Mouse (Mus musculus): ENCODE results near the gene Ceacam1.
"Not testable (repeated sequence)": the region's sequence is repeated elsewhere in the genome, so short reads cannot be mapped to it uniquely, and the experiment has no call there.

The Ceacam1 gene

DNA sequence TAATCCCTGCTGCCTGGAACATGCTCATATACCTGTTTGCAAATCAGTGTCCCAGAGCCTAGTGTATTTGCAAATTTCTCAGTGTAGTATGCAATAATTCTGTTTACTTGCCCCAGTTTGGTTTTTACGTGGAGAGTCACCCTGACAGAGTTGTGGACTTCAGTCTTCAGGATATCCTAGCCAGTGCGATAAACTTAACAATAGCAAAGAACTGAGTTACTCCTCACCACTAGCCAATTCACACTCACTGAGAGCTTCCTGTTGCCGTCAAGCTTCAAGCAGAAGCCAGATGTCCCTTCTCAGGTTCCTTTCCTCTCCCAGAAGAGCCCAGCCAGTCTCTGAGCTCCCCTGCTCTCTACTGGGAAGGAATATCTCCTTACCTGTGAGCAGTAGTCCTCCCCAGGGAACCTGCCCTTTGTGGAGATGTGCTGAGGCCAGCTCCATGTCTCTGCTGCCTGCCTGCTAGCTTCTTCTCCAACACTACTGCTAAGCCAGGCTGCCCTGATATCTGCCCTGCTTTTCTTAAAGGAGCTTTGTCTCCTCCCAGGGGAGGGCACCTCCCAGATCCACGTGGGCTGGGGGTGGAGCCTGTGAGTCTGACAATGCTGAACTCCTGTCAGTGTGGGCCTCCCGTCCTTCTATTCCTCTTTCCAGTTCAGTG lies at the start of gene Ceacam1:
TSS of gene Ceacam1 (minus strand) at position 513 of the 661 bp plus-strand sequence.
- DNase-seq (ENCODE audit: low read depth, low spot score), result peak; percentile 83

DNA sequence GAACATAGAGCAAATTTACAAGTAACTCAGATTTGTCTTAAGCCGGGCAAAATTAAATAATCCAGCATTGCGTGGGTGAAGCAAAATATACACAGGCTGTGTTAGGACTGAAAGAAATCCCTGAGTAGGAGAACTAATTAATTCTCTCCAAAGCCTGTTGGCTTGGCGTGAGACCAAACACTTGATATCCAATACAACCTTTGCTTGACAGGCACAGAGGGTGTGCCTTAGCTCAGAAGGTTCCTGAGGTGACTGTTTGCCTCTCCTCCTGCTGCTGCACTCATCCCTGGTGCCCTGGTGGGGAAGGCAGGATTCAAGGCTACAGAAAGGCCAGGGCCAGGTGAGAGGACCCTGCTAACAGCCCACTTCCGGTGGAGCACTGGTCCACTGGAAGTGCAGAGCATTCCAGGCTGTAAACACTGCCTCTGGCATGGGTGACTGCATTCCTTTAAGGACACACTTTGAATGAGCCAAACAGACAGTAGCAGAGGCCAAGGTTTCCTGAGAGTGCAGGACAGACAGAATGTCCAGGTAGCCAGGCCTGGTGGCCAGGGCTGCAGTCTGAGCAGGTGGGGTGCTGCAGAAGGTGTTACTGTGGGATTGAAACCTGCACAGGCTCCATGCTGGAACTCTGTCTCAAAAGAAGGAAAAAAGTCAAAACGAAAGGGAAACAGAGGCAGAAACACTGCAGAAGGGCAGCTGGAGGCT lies 38.8 kb upstream of the Ceacam1 start:
- DNase-seq (ENCODE audit: low read depth, low spot score), result not testable (repeated sequence)

DNA sequence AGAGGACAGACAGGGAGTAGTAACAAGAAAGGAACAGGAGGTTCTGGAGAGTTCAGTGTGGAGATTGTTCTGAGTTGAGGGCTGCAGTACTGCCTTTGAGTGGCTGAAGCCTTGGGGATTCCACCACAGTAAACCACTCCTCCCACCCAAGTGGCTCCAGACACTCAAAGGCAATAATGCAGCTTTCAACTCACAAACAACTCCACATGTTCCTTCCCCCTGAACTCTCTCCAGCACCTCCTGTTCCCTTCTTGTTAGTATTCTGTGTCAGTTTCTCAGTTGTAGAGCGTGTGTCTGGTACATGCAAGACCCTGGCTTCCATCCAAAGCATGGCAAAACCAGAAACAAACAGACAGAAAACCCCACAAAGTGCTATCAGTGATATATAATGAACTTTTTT lies 38.3 kb upstream of the Ceacam1 start:
- DNase-seq (ENCODE audit: low read depth, low spot score), result not testable (repeated sequence)

DNA sequence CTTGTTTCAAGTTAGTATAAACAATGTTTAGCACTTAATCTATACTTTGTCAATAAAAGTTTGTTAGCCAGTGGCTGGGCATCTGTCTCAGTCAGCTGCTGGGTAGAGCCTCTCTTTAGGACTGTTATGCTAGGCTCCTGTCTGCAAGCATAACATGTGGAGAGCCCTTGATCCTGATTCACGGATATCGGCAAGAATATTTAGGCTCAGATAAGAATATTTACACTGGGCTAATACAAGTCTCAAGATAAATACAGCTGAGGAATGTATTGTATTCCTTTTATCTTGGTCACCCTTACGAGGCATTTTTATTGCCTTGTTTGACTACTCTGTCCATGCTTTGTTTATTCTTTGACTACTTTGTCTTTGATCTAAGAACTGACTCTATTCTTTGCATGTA lies 32.5 kb upstream of the Ceacam1 start:
- no peak for DNase-seq (ENCODE audit: low read depth, low spot score)

DNA sequence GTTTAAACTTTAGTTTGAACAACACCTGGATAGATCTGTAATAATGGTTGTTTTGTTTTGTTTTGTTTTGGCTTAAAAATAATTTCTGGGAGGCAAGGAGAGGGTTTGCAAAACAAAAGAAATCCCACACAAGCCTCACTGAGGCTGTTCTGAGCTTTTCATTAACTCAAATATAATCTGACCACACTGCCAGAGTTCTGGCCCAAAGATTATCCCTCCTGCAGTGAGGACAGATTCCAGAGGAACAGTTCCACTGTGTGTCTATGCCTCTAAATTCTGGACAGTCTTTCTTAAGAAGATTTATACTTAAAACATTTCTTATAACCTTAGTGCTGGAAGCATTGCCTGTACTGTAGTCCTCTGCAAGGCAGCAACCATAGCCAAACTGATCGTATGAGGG lies 17.2 kb upstream of the Ceacam1 start:
- DNase-seq (ENCODE audit: low read depth, low spot score), result no peak

DNA sequence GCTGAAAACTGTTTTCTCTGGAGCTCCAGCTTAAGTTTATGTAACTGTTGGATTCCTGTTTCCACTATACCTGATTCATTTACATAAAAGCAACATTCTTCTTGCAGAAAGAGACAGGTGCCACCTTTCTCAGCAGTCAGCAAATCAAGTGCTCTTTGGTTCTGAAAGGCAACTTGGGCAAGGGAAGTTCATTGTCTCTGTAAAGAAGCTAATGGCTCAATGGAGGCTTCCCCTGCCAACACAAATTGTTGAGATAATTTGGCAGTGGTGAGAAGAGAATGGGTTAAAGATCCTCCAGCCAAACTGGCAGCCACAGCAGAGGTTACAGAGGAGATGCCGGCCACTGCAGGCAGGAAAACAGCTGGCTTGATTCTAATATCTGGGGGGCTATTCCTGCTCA lies 13.3 kb upstream of the Ceacam1 start:
- not testable (repeated sequence) for DNase-seq (ENCODE audit: low read depth, low spot score)

DNA sequence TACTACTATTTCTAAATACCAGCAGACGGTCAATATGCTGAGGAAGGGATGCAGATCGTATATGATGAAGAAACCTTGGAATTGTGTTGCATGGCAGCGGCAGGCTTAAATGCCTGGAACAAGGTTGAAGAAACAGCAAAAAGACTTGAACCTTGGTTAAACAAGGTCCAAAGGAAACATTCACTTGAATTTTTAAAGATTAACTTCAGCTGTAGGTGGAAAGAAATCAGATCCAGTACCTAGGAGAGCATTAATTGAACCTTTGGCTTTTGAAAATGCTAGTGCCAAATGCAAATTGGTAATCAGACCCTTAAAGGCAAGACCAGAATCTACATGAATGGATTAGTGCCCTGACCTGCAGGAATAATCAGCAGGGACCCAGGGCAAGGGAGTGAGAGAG lies 12.0 kb upstream of the Ceacam1 start:
- not testable (repeated sequence) for DNase-seq (ENCODE audit: low read depth, low spot score)

DNA sequence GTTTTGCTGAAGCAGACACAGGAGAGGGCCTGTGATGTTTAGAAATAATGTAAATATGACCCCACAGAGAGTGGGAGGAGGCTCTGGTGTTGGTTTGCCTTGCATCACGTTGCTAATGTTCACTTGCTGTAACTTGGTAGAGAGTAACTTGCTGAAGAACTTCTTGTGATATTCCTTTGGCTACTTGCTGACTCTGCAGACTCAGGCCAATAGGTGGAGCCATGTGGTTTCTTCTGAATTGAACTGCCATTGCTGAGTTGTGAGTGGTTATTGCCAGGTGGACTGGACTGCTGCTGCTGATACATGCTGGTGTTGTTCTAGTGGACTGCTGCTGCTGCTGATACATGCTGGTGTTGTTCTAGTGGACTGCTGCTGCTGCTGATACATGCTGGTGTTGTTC lies 8.8 kb upstream of the Ceacam1 start:
- no peak for DNase-seq (ENCODE audit: low read depth, low spot score)

DNA sequence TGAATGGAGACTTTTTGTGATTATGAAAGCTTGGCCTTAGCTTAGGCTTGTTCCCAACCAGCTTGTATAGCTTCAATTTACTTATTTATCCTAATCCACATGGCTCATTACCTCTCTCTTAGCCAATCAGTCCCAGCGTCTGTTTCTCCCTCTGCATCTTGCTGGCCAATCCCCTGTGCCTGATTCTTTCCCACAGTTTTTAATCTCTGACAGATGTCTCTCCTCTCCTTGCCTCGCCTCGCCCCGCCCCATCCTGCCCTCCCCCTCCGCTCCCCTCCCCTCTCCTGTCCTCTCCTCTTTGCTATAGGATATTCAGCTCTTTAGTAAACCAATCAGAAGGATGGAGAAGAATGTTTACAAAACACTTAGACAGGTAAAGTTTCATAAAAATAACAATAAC lies 7.7 kb upstream of the Ceacam1 start:
- no peak for DNase-seq (ENCODE audit: low read depth, low spot score)

DNA sequence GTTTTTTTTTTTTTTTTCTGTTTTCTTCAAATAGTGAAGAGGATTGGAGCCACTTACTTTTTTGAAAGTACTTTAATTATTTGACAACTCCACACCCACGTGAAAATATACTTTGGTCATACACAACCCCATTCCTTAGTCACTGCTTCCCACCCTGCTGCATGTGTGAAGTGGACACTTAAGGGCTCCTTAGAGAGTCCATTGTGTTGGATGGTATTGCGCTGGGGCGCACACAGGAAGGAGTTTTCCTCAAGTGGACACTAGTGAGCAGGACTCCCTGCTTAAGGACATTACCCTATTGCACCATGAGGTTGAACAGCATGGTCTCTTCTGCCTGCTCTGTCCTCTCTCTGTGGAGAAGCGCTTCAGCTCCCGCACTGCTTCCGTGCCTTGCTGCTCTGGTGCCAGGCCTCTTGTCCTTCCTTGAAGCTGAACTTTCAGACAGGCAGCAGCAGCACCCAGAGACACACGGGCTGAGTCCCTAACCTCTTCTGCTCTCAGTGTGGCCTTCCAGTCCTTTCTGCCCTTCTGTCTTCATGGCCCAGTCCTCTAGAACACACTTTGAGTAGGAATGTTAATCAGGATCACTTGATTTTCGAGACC lies 5.8 kb upstream of the Ceacam1 start:
- no peak for DNase-seq (ENCODE audit: low read depth, low spot score)

DNA sequence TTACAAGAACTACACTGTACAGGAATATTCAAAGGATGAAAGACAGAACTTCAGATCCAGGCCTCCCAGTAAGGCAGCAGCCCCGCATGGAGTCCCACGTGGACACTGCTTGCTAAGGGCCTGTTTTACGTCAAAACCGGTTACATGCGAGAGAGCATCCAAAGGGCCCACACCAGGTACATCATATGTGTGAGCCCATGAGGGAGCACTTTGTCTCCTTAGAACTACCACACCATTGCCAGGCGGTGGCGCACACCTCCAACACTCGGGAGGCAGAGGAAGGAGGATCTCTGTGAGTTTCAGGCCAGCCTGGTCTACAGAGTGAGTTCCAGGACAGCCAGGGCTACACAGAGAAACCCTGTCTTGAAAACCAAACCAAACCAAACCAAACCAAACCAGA lies 3.4 kb upstream of the Ceacam1 start:
- DNase-seq (ENCODE audit: low read depth, low spot score), result peak; percentile 79

DNA sequence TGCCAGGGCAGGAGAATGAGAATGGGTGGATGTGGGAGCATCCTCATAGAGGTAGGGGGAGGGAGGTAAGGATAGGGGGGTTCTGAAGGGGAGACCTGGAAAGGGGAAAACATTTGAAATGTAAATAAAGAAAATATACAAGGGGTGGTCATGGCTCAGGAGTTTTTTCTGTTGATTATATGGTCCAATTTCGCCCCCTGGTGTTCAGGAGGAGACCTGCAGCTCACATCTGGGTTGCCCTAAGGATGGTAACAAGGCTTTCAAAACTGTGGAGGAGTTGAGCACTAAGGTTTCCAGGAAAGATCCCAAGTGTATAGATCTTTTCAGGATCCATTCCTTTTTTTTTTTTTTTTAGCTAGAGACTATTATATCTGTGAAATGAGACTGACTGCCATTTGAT lies 2.0 kb upstream of the Ceacam1 start:
- peak; percentile 62 for DNase-seq (ENCODE audit: low read depth, low spot score)

DNA sequence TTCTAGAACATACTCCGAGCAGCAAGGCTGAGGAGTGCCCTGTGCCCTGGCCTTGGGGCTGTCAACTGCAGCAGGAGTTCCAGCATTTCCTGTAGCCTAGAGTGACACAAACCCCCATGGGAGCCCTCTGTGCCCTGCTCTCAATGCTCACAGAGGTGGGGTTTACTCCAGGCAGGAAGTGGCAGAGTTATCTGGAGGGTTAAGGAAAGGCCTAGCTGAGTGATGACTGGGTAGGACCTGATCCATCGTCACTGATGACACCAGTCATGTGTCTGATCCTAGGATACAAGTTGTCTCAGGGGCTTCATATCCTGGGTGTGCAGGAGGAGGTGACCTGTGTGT lies 320 bp upstream of the Ceacam1 start:
- not testable (repeated sequence) for DNase-seq (ENCODE audit: low read depth, low spot score)

DNA sequence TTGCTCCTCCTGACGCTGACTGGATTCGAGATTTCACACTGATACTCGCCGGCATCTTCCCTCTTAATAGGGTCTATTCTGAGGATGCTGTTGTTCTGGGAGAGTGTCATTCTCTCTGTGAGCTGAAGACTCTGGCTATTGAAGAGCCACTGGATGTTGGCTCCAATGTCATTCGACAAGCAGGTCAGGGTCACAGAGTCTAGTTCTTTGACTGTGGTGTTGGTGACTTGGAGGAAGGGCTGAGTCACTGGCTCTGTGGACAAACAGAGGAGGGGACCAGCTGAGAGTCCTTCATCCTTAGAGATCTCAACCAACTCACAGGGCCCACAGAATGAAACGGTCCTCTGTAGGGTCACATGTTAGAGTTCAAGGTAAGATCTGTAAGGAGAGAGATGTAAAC lies 5.6 kb downstream of the Ceacam1 start:
- DNase-seq (ENCODE audit: low read depth, low spot score), result not testable (repeated sequence)

DNA sequence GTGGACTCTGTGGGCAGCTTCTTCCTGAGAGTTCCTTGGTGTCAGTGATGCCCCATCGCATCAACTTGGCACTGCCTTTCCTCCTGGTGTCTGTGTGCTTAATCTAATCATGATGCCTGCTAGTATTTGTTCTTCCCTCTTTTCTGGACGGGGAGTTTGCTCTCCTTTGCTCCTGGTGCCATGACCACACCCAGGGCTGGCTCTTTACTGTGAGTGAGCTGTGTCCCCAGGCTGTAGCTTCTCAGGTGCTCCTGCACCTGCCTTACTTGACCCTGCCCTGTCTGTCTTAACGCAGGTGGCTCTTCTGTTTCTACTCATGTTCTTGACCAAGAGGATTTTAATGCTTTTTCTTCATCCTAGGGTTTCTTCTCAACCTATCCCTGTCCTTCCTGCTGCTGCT lies 11.8 kb downstream of the Ceacam1 start:
- not testable (repeated sequence) for DNase-seq (ENCODE audit: low read depth, low spot score)

DNA sequence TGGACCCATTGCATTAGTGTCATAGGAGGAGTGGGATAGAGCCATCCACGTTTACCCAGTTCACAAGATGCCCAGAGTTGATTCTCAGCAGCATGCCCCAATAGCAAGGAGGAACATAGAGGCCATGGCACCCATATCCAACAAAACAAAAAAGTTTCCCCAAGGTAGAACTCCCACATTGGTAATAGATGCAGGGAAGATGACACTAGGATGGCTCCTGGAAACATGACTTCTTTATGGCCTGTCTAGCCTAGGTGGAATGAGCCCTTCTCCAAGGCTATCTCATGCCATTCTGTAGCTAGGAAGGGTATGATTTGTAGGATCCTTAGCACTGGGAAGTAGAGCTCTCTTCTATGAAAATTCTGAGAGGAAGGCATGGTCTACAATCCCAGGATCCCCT lies 12.4 kb downstream of the Ceacam1 start:
- DNase-seq (ENCODE audit: low read depth, low spot score), result no peak

DNA sequence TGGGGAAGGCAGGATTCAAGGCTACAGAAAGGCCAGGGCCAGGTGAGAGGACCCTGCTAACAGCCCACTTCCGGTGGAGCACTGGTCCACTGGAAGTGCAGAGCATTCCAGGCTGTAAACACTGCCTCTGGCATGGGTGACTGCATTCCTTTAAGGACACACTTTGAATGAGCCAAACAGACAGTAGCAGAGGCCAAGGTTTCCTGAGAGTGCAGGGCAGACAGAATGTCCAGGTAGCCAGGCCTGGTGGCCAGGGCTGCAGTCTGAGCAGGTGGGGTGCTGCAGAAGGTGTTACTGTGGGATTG lies 15.4 kb downstream of the Ceacam1 start:
- DNase-seq (ENCODE audit: low read depth, low spot score), result not testable (repeated sequence)

DNA sequence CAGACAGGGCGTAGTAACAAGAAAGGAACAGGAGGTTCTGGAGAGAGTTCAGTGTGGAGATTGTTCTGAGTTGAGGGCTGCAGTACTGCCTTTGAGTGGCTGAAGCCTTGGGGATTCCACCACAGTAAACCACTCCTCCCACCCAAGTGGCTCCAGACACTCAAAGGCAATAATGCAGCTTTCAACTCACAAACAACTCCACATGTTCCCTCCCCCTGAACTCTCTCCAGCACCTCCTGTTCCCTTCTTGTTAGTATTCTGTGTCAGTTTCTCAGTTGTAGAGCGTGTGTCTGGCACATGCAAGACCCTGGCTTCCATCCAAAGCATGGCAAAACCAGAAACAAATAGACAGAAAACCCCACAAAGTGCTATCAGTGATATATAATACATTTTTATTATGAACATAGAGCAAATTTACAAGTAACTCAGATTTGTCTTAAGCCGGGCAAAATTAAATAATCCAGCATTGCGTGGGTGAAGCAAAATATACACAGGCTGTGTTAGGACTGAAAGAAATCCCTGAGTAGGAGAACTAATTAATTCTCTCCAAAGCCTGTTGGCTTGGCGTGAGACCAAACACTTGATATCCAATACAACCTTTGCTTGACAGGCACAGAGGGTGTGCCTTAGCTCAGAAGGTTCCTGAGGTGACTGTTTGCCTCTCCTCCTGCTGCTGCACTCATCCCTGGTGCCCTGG lies 15.9 kb downstream of the Ceacam1 start:
- DNase-seq (ENCODE audit: low read depth, low spot score), result not testable (repeated sequence)

DNA sequence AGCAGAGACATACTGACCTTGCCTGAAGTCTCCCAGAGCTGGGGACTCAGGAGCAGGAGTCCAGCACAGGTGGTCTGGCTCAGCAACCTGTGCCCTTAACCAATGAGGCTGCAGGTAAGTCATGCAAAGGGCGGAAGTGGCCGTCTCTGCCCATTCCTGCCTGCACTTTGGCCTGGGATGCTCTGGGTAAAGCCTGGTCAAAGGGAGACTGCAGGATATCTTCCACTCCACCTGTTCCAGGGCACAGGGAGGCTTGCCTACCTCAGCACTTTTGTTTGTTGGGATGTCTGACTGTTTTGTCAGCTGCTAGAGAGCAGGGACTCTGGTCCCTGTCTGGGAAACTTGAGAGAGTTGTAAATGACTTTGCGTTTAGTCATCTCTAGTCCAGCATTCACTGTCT lies 25.3 kb downstream of the Ceacam1 start:
- no peak for DNase-seq (ENCODE audit: low read depth, low spot score)

DNA sequence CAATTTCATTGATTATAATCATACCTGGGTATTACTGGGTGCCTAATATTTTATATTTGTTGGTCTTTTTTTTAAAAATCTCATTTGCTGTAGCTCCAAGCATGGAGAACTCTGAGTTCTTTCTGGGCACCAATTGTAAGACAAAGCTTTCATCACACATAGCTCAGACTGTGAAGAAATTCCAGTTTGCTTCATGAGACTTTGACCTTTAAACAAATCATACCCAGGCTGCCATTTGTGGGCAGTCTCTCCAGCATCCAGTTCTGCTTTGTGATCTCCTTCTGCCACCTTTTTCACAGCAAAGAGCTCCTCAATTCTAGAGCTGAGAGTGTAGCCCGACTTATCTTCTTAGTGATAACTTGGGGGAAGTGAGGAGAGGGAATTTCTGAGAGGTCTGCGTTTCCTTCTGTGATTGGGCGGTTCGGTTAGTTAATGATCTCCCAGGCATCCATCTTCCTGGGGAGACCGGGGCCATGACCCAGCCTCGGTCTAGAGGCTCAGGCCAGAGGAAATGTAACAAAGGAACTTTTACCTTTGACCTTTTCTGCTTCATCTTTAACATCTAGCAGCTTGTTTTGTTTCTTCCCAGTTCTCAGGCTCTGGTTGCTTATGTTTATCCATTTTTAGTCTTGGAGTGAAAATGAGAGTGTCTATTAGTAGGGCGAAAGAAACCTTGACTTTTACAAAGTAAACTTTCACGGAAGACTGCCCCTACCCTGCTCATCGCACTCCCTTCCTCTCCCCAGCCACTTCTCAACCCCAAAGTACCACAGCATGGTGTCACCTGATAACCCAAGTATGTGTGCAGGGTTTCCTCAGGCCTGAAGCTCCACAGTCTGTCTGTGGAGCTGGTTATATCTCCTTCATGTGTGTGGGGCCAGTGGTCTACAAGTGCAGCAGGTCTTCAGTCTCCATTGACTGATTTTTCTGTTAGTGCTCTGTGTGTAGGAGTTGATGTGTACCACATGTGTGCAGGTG lies 27.2 kb downstream of the Ceacam1 start:
- DNase-seq (ENCODE audit: low read depth, low spot score), result no peak

DNA sequence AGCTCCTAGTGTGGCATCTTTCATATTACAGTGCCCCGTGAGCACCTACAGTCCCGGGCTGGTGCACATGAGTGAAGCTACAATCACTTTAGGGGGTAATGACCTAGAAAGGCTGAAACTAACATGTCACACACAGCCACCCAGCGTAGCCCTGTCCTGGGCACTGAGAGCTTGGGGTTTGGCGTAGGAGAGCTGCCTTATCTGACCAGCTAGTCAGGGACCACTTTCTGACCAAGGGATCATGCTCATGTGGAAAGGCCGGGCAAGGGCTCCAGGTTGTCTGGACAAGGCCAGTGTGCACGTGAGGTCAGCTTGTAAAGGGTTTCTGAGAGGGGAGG lies 36.6 kb downstream of the Ceacam1 start:
- DNase-seq (ENCODE audit: low read depth, low spot score), result no peak
